Mouse (Mus musculus) liver, embryonic 14.5 days (tissue): ENCODE results near the gene 4921504E06Rik.

ENCODE experiments used
- CTCF ChIP-seq: IDR thresholded peaks from 2 replicates; pipeline ENCODE4 v1.5.1; 2016; ENCODE audit warnings: antibody characterized with exemption, low read depth, control low read depth
- EP300 ChIP-seq: IDR thresholded peaks from 2 replicates; pipeline ENCODE4 v1.6.1; 2016; ENCODE audit warnings: antibody characterized with exemption, low read depth

DNA sequence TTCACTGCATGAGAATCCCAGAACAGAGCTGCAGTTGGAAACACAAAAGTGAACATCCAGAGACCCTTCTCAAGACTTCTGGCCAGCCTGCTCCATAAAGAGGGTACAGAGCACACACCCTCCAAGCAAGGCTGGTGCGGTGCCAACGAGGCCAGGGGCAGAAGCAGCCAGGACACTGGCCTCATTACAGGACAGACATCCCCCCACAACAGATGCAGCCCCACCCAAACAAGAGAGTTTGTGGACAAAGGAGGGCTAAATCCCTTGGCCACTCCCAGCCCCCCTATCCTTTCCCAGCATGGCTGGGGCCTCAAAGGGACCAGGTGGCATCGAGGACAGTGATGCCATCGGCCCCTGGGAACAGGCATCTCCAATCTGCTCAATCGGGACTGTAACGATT lies 130.6 kb downstream of the 4921504E06Rik start:
- TF ChIP-seq EP300 (no peak), CTCF (no peak)
